Mouse (Mus musculus): ENCODE results near the gene Klc1.

Klc1 gene

GRCm38 (mm10) chr12:111774845-111775244, 16.2 kb downstream of the Klc1 start:
- DNase-seq: no peak

DNA sequence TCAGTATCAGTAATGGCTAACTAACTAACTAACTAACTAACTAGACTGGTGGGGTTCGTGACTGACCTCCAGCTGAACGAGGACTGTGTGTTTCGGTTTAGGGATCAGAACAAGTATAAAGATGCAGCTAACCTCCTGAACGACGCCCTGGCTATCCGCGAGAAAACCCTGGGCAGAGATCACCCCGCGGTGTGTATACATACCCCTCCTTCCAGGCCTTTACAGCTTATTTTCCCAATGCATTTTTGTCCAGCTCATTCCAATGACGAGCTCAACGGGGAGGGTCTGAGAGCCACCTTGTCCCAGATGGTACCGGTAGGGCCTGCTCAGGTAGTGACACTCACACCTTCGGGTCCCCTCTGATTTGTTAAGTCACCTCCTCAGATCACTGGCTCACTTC, 19.3 kb downstream of the Klc1 start:
- no peak for DNase-seq

GRCm38 (mm10) chr12:111779544-111779943, 20.9 kb downstream of the Klc1 start:
- no peak for DNase-seq

GRCm38 (mm10) chr12:111785174-111785573, 26.5 kb downstream of the Klc1 start:
- no peak for DNase-seq

- DNase-seq: no peak
Measured at GRCm38 (mm10) chr12:111787015-111787414, 28.4 kb downstream of the Klc1 start.

DNA sequence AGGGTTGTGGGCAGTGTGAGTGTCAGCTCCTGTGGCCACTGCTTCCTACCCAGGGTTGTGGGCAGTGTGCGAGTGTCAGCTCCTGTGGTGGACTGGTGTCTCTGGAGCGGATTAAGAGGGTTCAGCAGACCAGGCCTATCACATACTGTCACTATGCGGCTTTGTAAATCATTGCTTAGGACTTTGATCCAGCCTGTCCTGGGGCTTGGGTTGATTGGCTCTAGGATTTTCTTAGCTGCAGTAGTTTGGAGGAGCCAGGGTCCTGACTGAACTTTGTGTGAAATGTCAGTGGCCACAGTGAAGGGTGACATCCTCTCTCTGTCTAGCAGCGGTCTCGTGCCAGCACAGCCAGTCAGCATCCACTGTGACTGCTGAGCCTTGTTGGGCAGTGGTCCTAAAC, 31.4 kb downstream of the Klc1 start:
- no peak for DNase-seq

DNA sequence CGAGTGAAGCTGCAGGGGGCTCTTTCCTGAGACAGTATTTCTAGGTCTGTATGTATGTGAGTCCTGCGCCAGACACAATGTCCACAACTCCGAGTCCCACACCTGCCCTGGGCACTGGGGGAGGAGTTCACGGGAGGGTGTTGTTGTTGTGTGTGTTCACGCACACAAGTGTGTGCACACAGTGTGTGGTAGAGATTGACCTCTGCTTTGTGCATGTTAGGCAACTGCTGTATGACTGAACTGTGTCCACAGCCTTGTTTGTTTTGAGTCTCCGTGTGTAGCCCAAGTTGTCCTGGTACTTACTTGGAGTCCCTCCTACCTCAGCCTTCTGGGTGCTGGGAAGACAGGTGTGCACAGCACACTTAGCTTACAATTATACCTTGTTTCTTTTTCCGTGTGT, 32.0 kb downstream of the Klc1 start:
- DNase-seq: no peak

GRCm38 (mm10) chr12:111791474-111792104, 32.9 kb downstream of the Klc1 start:
- no peak for DNase-seq

GRCm38 (mm10) chr12:111794102-111794501, 35.5 kb downstream of the Klc1 start:
- DNase-seq: no peak

- DNase-seq: no peak
Measured at GRCm38 (mm10) chr12:111794526-111795179, 36.0 kb downstream of the Klc1 start.

GRCm38 (mm10) chr12:111795180-111795895, 36.7 kb downstream of the Klc1 start:
- DNase-seq: no peak

- DNase-seq: no peak
Measured at GRCm38 (mm10) chr12:111797251-111797650, 38.6 kb downstream of the Klc1 start.

GRCm38 (mm10) chr12:111798493-111798892, 39.8 kb downstream of the Klc1 start:
- DNase-seq: no peak

DNA sequence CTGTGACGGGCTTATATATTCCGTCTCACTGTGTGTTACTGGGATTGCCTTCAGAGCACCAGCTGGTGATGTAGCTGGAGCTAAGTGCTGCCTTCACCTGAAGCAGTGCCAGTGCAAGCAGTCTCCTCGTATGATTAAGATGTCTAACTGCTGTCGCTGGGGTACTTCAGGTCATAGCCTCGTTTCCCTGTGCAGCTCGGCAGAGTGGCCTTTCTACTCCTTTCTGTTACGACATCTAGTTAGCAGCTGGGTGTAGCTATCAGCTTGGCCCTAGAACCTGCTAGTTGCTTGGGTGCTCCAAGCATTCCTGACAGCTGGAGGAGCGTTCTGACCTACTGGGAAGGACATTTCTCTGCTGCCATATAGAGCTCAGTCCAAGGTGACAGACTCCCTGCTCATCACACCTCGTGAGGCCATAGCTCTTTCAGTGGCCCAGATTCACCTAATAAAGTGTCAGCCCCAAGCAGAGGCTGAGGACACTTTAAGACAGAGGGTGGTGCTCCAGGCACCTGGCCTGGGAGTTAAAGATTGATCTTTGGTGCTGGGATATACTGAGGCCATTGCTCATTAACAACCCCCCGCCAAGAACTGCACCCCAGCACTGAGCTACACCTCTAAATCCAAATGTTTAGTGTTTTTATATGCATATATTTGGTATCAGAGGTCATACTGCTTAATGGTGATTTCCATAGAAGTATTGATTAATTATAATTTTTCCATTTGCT, 42.0 kb downstream of the Klc1 start:
- no peak for DNase-seq

- DNase-seq: no peak
Measured at GRCm38 (mm10) chr12:111803538-111803937, 44.9 kb downstream of the Klc1 start.

GRCm38 (mm10) chr12:111808775-111809174, 50.1 kb downstream of the Klc1 start:
- no peak for DNase-seq

GRCm38 (mm10) chr12:111809762-111810161, 51.1 kb downstream of the Klc1 start:
- peak; percentile 79 for DNase-seq

- DNase-seq: no peak
Measured at GRCm38 (mm10) chr12:111812075-111812474, 53.4 kb downstream of the Klc1 start.

- no peak for DNase-seq
Measured at GRCm38 (mm10) chr12:111812611-111813010, 54.0 kb downstream of the Klc1 start.

- DNase-seq: peak; percentile 12
Measured at GRCm38 (mm10) chr12:111813111-111813765, 54.6 kb downstream of the Klc1 start.

- peak; percentile 99 for DNase-seq
Measured at GRCm38 (mm10) chr12:111813766-111814617, 55.3 kb downstream of the Klc1 start, which contains the start of the genes Xrcc3 and Zfyve21. Xrcc3 (minus strand) TSS chr12:111813873. Zfyve21 (plus strand) TSS chr12:111814170.
